Mouse (Mus musculus) neural tube, embryonic 10.5 days (tissue): ENCODE results near the gene Slc35c2.

ENCODE experiments used
- DNase-seq: peaks from one replicate; pipeline ENCODE4 v3.0.0-alpha.2; 2017; ENCODE audit warnings: low spot score; ENCODE audit errors: extremely low spot score

The Slc35c2 gene

GRCm38 (mm10) chr2:165287202-165287984 is at the start of gene Slc35c2:
Gene Slc35c2 (minus strand): TSS chr2:165287869.
- peak; percentile 95 for DNase-seq

GRCm38 (mm10) chr2:165337191-165337590 is 49.5 kb upstream of the Slc35c2 start:
- peak; percentile 53 for DNase-seq

- DNase-seq, result no peak
These were observed 45.0 kb upstream of the Slc35c2 start for GRCm38 (mm10) chr2:165332610-165333210.

GRCm38 (mm10) chr2:165329703-165330102 is 42.0 kb upstream of the Slc35c2 start:
- DNase-seq, result no peak

- no peak for DNase-seq
These were observed 41.1 kb upstream of the Slc35c2 start for GRCm38 (mm10) chr2:165328746-165329145.

- no peak for DNase-seq
These were observed 39.7 kb upstream of the Slc35c2 start for GRCm38 (mm10) chr2:165327386-165327785.

GRCm38 (mm10) chr2:165326304-165327190 is 38.9 kb upstream of the Slc35c2 start, which contains the start of gene Elmo2:
Gene Elmo2 (minus strand): TSS chr2:165326479.
- peak; percentile 96 for DNase-seq

GRCm38 (mm10) chr2:165325521-165326303 is 38.0 kb upstream of the Slc35c2 start:
- DNase-seq, result peak; percentile 39

- no peak for DNase-seq
These were observed 36.3 kb upstream of the Slc35c2 start for GRCm38 (mm10) chr2:165323928-165324327.

GRCm38 (mm10) chr2:165323484-165323883 is 35.8 kb upstream of the Slc35c2 start:
- DNase-seq, result no peak

GRCm38 (mm10) chr2:165321981-165322735 is 34.5 kb upstream of the Slc35c2 start:
- no peak for DNase-seq

- DNase-seq, result no peak
These were observed 33.8 kb upstream of the Slc35c2 start for GRCm38 (mm10) chr2:165321381-165321888.

- no peak for DNase-seq
These were observed 33.0 kb upstream of the Slc35c2 start for GRCm38 (mm10) chr2:165320531-165321150.

- DNase-seq, result no peak
These were observed 31.8 kb upstream of the Slc35c2 start for GRCm38 (mm10) chr2:165319503-165319902.

GRCm38 (mm10) chr2:165318941-165319340 is 31.3 kb upstream of the Slc35c2 start:
- no peak for DNase-seq

- DNase-seq, result peak; percentile 41
These were observed 30.1 kb upstream of the Slc35c2 start for GRCm38 (mm10) chr2:165317621-165318263.

GRCm38 (mm10) chr2:165316837-165317473 is 29.3 kb upstream of the Slc35c2 start:
- peak; percentile 80 for DNase-seq

GRCm38 (mm10) chr2:165316204-165316603 is 28.5 kb upstream of the Slc35c2 start:
- peak; percentile 32 for DNase-seq

- DNase-seq, result no peak
These were observed 26.5 kb upstream of the Slc35c2 start for GRCm38 (mm10) chr2:165314197-165314596.
